Mouse (Mus musculus) kidney, postnatal 14 days (tissue): ENCODE results near the gene Gnas.

Experiments used
- DNase-seq: peaks from one replicate; pipeline ENCODE4 v3.0.0; 2022; ENCODE audit warnings: mixed read lengths

Gene Gnas

DNA sequence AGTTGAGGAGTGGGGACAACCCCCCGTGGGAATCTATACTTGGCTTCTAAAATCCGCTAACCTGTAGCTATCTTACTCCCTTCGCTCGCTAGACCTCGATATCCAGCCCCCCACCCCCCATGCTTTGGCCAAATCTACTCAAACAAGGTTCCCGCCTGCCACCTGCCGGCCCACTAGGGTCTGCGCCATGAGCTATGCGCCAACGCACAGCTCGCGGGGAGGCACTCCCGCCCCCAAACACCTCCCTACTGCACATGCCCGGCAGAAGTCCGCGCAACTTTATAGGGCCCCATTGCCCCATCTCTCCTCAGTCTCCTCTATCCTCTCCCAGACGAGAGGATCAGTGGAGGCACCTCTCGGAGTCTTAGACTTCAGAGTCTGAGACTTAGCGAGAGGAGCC is at the start of gene Gnas:
Gnas (plus strand) TSS at position 310 of the 400 bp plus-strand sequence.
- DNase-seq: peak; percentile 37

DNA sequence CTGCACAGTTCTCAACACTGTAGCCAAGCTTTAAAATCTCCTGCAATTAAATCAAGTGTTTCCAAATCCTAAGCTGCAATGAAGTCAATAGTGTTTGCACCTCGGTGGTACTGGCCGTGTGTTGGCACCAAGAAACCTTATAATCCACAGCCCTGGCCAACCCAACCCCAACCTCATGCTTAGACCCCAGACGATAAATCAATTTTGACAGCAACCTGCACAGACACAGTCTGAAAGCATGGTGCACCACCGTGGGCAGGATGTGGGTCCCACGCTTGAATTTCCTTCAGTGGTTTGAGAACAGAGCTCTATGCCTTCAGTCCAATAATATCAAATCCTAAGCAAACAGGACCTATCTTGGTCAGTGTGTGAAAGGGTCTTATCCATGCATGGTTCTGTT is 41.7 kb upstream of the Gnas start:
- DNase-seq: no peak

DNA sequence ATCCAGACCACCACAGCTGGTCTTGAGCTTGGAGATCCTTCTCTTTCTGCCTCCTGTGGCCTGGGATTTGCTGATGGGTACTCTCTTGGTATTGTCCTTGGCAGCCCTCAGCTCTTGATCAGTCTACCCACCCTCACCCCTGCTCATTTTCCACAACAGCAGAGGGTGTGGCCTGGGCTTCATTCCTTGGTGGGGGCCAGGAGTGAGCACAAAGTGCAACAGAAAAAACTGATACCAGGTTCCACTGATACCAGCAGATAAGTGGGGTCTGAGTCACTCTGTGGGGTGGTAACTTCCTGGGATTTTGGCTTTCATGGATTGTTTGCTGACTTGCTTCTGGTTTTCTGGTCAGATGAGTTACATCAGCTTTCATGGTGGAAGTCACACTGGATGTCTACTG is 32.2 kb upstream of the Gnas start:
- DNase-seq: no peak

DNA sequence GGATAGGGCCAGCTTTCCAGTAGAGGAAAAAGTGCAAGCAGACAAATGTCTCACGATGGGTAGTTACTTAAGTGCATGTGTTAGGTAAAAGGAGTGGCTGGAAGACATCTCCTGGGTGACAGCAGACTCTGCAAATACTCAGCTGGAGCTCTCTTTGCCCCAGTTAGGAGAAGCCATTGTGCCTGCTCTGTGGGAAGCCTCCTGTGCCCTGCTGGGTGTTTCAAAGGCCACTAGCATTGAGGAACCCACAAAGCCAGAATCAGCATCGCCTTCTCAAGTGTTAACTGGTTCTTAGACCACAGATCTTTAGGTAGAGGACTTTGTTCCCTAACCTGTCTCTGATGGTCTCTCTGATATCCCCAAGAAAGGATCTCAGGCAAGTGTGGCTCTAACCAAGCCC is 26.8 kb upstream of the Gnas start:
- DNase-seq: no peak

DNA sequence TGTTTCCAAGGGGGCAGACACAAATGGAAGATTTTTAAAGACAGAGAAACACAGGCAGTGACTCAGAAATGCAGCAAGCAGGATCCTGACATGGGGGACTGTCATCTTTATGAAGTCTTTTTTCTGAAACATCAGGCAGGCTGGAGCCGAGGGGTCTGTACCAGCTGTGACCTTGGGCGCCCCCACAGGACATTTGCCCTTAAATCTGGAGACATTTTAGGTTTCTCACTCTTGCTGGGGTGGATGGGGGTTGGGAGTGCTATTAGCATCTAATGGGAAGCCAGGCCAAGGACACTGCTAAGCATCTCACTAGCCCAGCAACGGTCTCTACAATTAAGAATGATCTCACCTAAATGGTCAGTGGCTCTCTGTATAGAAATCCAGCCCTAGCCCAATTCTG is 24.1 kb upstream of the Gnas start:
- no peak for DNase-seq

DNA sequence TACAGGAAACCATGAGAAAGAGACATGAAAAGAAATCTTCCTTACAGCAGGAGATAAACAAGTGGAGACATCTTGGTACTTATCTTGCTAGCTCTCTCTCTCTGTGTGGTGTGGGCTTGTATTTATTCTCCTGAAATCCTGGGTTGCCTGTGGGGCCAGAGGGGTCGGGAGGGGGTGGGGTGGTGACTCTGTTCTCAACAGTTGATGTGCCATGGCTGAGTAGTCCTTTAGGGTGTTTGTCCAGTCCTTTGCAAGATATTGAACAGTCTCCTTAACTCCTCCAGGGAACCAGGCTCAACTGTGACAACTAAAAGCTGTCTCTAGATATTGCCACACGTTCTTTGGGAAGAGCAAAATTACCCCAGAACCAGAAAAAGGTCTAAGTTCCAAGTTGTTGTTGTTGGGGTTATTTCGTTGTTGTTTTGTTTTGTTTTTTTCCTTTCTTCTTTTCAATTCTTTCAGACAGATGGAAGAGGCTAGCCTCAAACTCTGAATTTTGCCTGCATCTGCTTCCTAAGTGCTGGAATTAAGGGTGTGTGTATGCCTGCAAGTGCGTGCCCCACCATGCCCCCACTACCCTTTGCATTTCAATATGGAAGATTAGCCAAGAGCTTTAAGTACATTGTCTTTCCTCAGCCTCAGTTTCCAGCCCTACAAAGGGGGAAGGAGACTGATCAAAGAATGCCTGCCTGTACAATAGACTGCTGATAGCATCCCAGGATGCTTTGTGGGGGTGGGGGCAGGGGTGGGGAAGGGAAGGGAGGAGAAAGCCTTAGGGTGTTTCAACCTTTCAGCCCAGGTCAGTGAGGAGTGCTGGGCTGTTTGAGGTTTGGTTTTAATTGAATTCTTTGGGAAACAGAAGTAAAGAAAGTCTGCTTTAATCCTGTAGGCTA is 23.0 kb upstream of the Gnas start:
- DNase-seq: no peak

DNA sequence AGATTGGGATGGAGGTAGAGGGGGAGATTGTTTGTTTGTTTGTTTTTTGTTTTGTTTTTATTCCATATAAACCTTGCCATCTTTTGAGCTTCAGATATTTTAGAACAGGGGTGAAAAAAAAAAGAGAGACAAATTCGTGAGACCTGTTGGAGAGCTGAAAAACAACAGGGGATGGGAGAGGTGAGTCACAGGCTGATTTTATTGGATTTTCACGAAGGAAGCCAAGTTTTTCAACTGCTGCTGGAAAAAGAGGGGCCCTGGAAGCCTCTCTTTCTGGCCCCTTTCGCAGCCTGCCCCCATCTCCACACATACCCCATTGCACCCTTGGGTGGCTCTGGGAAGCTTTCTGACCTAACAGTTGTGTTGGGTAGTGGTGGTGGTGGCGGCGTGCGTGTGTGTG is 22.3 kb upstream of the Gnas start:
- no peak for DNase-seq

DNA sequence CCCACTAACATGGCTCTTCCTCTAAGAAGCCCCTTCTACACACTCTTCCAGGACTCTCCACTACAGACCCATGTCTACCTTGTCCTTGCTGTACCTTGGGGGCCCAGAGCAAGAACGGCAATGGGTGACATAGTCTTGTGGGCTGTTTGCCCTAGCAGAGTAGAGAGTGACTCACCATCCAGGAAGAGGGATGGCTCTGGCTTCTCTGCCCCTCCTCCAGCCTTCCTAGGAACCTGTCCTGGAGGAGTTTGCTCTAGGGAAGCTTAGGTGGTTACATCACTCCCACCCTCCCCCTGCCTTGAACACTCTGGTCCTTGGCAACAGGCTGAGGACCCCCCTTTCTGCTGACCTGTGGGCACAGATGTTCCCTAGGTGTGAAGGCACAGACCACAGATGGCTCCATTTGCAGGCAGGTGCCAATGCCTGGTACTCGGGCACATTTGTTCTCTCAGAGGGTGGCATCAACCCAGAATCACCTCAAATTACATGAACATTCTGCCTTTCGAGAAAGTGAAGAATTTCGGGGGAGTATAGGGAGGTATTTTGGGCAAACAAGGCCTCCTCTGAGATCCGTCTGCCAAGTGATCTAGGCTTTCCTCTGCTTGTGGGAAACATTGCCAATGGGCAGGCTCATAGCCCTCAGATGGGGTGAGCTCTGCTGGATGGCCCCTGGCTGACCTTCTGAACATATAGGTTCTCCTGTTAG is 20.9 kb upstream of the Gnas start:
- no peak for DNase-seq

DNA sequence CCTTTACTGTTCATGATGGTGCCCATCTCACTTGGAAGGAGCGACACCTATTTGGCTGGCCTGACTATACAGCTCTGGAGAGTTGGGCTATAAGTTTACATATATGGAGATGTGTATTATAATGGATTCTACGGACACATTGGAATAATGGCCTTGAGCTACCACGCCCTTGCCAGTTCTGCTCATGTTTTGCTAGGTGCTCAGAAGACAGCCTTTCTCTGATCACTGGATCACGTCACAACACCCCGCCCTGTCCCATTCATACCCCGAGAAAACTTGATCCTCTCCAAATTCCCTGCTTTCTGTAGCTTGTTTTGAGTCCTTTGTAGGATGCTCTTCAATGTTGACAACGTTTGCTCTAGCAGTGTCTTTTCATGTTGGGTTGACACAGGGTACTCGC is 19.9 kb upstream of the Gnas start:
- DNase-seq: no peak

DNA sequence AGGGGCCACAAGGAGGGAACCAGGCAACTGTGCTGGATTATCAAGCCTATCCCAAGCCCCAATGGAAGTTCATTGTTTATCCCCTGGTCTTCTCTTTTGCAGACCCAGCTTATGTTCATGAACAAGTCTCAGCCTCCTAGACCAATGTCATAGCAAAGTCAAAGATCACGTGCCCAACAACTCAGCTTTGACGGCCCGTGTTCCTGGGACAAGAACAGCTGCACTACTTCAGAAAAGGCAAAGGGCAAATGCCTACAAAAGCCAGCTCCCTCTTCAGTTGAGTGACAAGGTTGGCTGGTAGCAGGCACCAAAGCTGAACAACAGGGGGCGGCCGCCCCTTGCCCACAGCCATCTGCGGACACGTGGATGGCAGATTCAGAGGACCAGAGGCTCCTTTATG is 13.7 kb upstream of the Gnas start:
- DNase-seq: no peak

DNA sequence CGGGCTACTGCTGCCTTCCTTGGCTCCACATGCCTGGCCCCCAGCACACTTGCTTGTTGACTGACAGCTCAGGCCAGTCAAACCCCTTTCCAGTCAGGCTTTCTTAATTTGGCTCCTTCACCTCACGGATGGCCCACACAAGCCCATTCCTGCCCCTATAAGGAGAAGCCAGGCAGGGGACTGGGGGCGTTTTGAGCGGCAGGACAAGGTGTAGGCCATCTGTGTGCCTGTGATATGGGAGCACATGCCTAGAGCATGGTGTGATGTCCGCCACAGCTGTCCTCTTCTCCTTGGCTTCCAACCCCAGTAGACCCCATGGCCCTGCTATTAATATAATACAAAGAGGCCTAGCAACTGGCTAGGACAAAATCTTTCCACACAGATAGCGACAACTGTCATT is 12.7 kb upstream of the Gnas start:
- no peak for DNase-seq

DNA sequence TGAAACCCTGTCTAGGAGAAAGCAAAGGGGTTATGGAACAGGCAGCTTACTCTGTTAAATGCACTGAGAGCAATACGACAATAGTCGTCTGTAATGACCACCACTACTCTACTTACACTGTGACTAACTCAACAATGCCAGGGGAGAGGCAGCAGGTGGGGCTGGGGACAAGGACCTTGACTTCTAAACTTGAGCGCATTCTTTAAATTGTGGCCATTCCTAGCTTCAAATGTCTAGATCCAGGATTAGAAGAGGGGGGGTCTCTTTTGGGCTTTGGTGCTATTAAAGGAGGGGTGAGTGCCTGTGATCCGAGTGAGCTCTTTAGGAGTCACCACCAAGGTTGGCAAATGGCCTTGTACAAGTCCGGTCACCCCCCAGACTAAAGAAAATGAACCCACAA is 11.0 kb upstream of the Gnas start:
- no peak for DNase-seq

DNA sequence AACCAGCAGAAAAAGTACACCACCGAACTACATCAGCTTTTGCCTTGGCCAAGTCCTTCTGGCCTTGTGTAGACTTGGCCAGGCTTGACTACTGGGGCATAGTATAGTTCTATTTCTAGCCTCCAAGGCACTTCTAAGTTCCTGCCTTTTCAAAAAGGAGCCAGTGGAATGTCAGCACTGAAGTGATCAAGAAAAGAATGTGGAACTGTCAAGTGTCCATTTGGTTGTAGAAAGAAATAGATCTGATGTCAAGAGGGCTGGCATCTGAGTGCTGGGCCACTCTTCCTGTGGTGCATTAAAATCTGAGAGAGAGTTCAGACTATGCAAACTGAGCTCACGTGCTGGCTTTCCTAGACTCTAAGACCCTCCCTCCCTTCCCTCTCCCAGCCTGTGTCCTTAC is 10.2 kb upstream of the Gnas start:
- no peak for DNase-seq

DNA sequence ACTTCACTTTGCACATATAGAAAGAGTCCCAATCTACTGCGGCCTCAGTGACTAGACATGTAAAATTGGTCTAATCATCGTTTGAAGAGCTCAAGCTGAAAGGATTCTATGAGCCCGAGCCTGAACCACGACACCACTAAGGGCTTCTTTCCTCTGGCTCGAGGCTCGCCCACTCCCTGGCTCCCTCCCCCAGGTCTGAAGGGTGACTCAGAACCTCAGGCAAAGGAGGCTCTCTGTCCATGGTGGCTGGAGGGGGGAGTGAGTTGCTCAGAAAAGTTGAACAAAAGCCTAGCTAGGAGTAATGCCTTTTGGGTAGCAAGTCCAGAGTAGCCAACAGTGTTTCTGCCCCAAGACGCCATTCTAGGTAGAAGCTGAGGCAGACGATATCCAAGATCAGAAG is 4.3 kb upstream of the Gnas start:
- DNase-seq: no peak

DNA sequence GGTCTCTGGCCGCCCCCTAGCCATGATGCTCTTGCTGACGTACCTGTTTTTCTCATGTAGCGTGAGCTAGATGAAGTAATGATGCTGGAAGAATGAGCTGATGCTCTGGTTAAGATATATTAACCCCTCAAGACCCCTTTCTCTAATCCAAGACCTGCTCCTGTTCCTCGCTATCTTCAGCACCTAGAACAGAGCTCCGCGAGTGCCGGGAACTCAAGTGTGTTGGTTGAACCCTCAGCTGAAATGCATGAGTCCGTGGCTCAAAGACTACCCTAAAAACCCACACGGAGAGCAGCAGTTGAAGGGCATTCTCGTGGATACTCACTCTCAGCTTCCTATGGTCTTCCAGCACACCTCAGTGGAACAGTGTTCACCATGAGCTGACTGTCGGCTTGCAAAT is 779 bp upstream of the Gnas start:
- no peak for DNase-seq

DNA sequence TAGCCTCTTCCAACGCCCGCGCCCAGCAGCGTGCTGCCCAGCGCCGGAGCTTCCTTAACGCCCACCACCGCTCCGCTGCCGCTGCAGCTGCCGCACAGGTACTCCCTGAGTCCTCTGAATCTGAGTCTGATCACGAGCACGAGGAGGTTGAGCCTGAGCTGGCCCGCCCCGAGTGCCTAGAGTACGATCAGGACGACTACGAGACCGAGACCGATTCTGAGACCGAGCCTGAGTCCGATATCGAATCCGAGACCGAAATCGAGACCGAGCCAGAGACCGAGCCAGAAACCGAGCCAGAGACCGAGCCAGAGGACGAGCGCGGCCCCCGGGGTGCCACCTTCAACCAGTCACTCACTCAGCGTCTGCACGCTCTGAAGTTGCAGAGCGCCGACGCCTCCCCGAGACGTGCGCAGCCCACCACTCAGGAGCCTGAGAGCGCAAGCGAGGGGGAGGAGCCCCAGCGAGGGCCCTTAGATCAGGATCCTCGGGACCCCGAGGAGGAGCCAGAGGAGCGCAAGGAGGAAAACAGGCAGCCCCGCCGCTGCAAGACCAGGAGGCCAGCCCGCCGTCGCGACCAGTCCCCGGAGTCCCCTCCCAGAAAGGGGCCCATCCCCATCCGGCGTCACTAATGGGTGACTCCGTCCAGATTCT is 812 bp downstream of the Gnas start:
- no peak for DNase-seq

DNA sequence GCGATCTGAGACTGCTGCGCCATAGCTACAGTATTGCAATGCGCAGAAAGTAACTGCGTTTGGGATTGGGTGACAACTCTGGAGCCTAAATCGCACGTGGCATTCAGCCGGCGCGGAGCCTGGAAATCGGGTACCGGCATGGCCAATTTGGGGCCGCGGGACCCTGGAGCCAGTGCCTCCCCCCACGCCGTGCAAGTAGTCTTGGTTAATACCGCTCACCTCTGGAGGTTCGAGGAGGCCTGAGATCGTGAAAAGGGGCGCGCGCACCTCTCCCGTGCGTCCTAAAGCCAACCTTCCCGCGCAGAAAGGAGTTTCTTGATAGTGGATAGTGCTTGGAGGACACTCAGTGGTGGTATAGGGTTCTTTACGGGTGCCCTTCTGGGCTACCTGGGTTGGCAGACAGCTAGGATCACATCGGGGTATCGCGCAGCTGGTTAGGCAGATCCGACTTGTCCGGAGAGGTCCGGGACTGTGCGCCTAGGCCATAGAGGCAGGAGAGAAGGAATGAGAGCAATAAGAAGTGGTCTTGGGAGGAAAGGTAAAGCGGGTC is 1.9 kb downstream of the Gnas start:
- no peak for DNase-seq

DNA sequence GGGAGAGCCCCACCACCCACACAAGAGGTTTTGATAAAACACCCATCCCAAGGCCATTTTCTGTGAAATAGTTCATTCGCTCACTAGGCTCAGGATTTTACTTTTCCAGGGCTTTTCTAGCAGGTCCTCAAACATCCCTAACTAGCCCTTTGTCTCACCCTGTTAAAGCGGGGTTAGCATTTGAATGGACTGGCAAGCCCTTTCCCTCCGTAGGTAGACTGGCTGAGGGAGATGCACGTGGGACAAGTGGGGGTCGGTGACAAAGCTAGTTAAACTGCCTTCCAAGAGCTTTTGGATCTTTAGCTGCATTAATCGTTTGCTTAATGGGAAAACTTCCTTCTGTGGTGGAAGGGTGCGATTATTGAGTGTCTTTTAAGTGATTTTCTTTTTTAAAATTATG is 3.8 kb downstream of the Gnas start:
- DNase-seq: no peak

DNA sequence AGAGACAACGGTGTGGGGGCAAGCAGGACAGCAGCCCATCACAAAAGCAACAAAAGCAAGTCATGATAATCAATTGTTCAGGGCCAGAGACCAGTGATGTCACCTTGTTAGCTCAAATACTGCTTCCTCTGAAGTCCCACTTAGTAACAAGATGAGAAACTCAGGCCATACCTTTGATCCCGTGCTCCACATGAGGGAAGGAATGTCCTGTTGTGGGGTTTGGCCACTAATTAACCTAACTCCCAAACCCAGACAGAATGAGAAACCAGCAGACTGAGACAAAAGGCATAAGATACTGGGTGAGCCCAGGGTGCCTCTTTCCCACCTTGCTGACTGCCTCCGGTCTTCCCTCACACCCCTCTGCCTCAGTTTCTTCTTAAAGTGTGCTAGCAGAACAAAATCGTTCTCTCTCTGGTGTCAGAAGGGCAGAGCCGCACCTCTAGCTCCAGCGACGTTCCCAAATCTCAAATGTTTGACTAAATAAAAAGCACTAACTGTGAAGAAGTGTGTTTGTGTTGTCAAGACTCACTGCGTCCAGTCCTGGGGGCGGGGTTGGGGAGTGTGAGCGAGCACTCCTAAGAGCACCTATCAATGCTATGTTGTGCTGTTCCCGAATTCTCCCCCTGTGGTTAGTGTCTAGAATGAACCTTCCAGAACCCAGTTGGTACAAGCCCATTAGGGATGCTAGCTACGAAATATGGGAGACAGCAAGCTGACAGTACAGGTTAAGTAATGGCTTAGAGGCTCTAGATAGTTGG is 4.7 kb downstream of the Gnas start:
- DNase-seq: peak; percentile 48

DNA sequence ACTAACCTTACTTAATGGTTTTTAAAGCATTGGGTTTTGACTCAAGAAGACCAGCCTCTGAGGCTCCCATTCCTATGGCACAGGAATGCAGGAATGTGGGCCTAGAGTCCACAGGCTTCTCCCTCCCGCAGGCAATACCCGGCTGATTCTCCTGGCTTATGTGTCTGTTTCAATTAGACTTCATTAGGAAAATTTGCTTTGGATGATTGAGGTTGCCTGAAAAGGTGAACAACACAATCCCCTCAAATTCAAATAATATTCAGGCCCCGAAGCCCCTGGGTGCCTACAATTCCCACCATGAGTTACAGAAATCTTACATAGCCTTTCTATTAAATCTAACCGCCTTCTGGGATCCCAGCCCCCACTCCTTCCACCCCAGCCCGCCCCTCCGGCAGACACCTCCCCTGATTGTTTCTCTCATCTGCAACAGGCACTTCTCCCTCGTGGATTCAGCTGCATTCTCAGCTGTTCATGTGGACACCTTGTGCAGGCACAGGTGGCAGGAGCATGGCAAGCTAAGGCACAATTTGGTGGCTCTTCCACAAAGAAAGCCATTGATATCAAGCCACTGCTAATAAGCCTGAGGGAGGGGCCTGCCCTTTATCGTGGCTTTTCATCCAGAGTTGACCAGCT is 7.0 kb downstream of the Gnas start:
- no peak for DNase-seq

DNA sequence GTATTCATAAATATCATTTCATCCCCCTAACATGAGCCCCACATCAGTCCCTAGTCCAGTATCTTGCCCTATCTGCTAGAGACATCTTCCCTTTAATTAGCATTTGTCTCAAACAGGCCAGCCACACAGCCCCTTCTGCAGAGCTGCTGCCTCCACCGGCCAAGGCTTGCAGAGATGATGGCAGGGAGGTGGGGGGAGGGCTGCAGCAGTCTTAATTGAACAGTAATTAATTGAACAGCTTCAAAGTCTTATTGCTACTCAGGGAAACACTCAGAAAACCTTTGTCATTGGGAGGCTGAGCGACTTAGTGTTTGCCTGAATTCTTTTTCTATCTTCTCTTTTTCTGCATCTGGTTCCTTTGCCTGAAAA is 7.5 kb downstream of the Gnas start:
- DNase-seq: no peak

DNA sequence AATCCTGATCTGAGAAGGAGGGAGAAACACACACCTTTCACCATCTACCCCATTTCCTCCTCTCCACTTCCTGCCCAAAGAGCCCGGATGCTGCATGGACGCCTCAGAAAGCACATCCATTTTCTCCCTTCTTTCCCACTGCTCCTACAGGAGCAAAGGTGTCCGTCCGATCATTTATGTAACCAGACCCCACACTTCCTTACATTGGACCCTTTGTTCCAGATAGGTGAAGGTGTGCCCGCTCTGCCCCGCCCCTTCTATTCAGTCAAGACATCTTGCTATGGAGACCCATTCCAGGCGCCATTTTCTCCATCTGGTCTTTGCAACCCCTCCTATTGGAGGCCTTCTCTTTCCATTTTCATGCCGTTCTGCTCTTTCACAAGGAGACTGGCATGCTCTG is 10.3 kb downstream of the Gnas start:
- no peak for DNase-seq
